Mouse (Mus musculus) c-Kit-positive CD71-positive TER-119-negative erythroid progenitor cells, embryonic 14.5 days (primary cell): Measurements from ENCODE around the gene Nktr.
A peak's percentile ranks its signal among the peaks of the same experiment; 100 is the strongest.

Experiments used
- DNase-seq: peaks from one replicate; pipeline ENCODE4 v3.0.0-alpha.2; 2013; ENCODE audit warnings: low read depth

The Nktr gene

GRCm38 (mm10) chr9:121707801-121708200 lies 11.2 kb upstream of the Nktr start:
- DNase-seq: no peak

GRCm38 (mm10) chr9:121708506-121709486 lies 10.2 kb upstream of the Nktr start:
- no peak for DNase-seq

GRCm38 (mm10) chr9:121709898-121710583 lies 8.9 kb upstream of the Nktr start, which contains the start of gene Ss18l2:
TSS of gene Ss18l2 (plus strand) at chr9:121710329.
- peak; percentile 100 for DNase-seq

- DNase-seq: no peak
Measured at GRCm38 (mm10) chr9:121710584-121710975, 8.4 kb upstream of the Nktr start.

- no peak for DNase-seq
Measured at GRCm38 (mm10) chr9:121717048-121717447, 1.9 kb upstream of the Nktr start.

- no peak for DNase-seq
Measured at GRCm38 (mm10) chr9:121718070-121718705, 781 bp upstream of the Nktr start.

GRCm38 (mm10) chr9:121719347-121720331 lies 670 bp downstream of the Nktr start:
- DNase-seq: no peak

- no peak for DNase-seq
Measured at GRCm38 (mm10) chr9:121740490-121740889, 21.5 kb downstream of the Nktr start.

GRCm38 (mm10) chr9:121741168-121741567 lies 22.2 kb downstream of the Nktr start:
- no peak for DNase-seq

- DNase-seq: no peak
Measured at GRCm38 (mm10) chr9:121744051-121744450, 25.1 kb downstream of the Nktr start.

GRCm38 (mm10) chr9:121752774-121753173 lies 33.8 kb downstream of the Nktr start:
- DNase-seq: no peak

- no peak for DNase-seq
Measured at GRCm38 (mm10) chr9:121754624-121755023, 35.7 kb downstream of the Nktr start.

GRCm38 (mm10) chr9:121756785-121757184 lies 37.8 kb downstream of the Nktr start:
- no peak for DNase-seq

- no peak for DNase-seq
Measured at GRCm38 (mm10) chr9:121757432-121757831, 38.5 kb downstream of the Nktr start.

GRCm38 (mm10) chr9:121757835-121758814 lies 39.2 kb downstream of the Nktr start:
- no peak for DNase-seq

- DNase-seq: no peak
Measured at GRCm38 (mm10) chr9:121759091-121760081, 40.4 kb downstream of the Nktr start, which contains the start of gene Zfp651. TSS of gene Zfp651 (plus strand) at chr9:121759330.

- DNase-seq: no peak
Measured at GRCm38 (mm10) chr9:121760271-121761090, 41.5 kb downstream of the Nktr start.
